Mouse (Mus musculus) frontal cortex, adult 2 months (tissue): ENCODE measurements around the gene Ttc19. TPM values are rescaled to one million over a fixed set of nuclear protein-coding genes. Genes with fewer than 3 reads are reported as not detected.

Experiments
- DNase-seq, 2 experiments: peaks; one replicate each; pipeline ENCODE4 v3.0.0; 2022; ENCODE audit warnings: low spot score in 1 of 2; ENCODE audit errors: extremely low spot score in 1 of 2
- polyA plus RNA-seq: library from polyadenylated mRNA; depleted of rRNA; stranded (reverse); fragments of >200 nt; gene quantifications from 2 replicates; pipeline ENCODE4 v1.2.3, GENCODE M21; 2012; rRNA removed

Gene Ttc19
- polyA plus RNA-seq, result 55.1 and 58.1 TPM in 2 replicates

DNA sequence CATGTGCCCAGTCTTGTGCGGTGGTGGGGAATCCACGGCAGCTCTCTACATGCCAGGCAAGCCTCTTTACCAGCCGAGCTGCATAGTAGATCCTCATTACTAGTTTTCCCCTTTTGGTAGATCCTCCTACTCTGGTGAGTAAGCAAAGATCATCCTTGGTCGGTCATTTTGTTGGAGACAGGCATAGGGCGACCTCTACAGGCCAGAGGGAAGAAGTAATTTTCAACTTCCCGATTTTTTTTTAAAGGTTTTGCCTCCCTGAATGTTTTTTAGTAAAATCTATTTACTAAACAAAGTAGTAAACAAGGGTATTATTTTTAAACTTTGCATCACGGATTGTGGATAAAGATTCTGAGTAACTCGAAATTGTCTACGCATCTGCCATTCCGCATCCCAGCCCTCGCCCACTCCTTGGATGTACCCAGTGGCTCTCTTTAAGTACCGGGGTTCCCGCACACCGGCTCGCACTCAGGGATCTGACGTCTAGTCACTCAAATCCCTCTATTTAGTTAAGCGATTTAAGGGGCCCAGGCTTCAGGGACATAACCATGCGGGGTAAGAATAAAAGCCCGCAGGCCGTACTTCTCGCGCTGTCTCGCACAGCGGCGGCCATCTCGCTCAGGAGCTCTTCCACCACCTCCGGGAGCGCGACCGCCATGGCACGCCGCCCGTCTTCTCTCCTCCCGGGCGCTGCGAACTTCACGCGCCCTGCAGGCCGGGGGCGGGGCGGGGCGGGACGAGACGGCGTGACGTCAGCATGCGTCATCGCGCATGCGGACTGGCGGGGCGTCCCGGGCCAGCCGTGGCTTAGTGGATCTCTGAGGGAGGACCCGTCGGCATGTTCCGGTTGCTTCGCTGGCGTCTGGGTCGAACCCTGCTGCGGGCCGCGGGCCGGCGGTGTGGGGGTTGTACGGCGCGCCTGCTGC is at the start of gene Ttc19, which contains the start of gene Zswim7:
Ttc19 (plus strand) TSS at position 799 of the 926 bp plus-strand sequence.
Zswim7 (minus strand) TSS at position 701 of the 926 bp plus-strand sequence.
- peak; percentile 81 to 92 for DNase-seq

DNA sequence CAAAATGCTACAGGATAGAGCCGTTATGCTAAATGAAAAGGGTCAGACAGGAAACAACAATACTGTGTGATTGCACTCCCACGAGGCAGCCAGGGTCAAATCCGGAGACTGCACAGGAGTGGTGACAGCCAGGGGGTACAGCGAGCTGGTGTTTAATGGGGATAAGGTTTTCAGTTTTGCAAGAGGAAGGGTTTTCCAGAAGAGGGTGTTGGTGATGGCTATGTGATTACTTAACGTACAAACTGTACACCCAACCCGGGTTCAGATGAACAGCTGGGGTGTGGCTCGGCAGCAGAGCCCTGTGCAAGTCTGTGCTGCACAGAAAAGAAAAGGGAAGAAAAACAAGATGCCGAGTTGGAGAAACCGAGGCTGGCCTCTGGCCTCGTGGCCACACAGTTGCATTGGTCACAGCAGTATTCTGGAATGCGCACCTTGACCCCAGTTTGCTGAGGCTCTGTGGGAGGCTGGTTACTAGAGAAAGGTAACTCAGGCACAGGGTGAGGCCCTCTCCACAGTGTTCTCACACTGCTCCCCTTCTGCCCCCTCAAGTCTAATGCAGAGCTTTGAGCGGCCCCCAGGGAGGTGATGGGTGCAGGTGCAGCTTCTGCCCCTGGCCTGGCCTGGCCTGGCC is 40.5 kb upstream of the Ttc19 start:
- DNase-seq, result no peak

GRCm38 (mm10) chr11:62243871-62244270 is 37.4 kb upstream of the Ttc19 start:
- DNase-seq, result no peak

GRCm38 (mm10) chr11:62244471-62244870 is 36.8 kb upstream of the Ttc19 start:
- DNase-seq, result no peak

- DNase-seq, result no peak
Measured at GRCm38 (mm10) chr11:62247759-62248400, 33.4 kb upstream of the Ttc19 start.

GRCm38 (mm10) chr11:62248401-62249244 is 32.6 kb upstream of the Ttc19 start, which contains the start of gene Adora2b:
Gene Adora2b, plus strand, starts transcription at chr11:62248984.
- peak in 1 of 2 experiments; percentile 23 for DNase-seq

DNA sequence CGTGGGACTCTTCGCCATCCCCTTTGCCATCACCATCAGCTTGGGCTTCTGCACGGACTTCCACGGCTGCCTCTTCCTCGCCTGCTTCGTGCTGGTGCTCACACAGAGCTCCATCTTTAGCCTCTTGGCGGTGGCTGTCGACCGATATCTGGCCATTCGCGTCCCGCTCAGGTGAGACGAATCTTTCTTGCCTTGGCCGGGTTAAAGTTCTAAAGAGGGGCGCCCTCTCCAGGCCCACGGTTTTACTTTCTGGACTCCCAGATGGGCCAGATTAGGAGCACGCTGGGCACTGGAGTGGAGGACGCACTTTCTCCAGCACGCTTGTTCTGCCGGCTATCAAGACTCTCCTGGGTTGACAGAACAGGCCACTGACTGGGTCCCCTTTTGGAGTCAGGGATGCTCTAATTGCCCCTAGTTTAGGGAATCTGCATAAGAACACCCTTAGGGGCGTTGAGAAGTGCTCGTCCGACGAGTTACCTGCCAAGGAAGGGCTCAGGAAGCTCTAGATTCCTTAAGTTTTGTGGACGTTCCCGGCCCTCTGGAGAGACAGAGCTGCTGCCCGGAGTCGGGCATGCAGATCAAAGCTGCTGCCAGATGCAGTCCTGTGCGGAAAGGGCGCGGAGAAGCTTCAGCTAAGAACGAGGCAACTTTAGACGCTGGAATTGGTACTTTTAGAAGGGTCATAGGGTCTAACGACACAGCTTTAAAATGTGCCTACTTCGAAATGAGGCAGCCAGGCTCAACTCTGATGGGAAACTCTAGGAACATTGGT is 31.8 kb upstream of the Ttc19 start:
- no peak for DNase-seq

DNA sequence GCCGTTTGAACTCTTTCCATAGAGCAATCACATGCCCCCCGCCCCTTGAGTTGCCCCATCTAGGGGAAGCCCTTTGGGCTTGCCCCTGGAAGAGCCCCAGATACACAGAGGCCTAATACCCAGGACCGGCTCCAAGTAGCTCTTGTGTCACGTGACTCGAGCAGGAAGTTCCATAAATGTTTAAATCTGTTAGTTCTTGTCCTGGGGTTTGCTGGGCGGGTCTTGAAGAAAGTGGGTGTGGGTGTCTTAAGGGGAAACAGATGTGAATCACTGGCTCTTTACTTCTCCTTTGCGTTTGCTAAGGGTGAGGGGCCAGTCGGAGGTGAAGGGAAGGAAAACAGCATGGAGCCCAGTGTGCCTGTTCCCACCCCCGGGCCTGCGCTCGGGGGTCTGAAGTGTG is 30.2 kb upstream of the Ttc19 start:
- no peak for DNase-seq

GRCm38 (mm10) chr11:62253380-62253779 is 27.9 kb upstream of the Ttc19 start:
- DNase-seq, result no peak

GRCm38 (mm10) chr11:62259214-62259613 is 22.1 kb upstream of the Ttc19 start:
- no peak for DNase-seq

DNA sequence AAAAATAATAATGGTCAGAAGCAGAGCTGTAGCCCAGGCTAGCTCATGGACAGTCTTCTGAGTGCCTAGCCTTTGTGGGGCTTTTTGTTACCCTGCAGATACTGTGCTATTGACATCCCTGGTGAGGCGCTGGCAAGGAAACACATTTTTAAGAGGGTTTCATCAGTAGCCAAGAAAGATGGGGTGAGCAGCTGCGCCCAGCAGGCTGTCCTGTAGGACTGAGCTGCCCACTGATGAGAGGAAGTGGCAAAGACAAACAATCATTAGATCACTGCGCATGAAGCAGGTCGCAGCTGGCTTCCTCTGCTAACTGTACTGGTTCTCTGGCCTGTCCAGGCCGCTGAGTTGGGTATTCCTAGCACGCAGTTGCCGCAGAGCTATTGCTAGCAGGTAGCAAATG is 17.7 kb upstream of the Ttc19 start:
- no peak for DNase-seq

DNA sequence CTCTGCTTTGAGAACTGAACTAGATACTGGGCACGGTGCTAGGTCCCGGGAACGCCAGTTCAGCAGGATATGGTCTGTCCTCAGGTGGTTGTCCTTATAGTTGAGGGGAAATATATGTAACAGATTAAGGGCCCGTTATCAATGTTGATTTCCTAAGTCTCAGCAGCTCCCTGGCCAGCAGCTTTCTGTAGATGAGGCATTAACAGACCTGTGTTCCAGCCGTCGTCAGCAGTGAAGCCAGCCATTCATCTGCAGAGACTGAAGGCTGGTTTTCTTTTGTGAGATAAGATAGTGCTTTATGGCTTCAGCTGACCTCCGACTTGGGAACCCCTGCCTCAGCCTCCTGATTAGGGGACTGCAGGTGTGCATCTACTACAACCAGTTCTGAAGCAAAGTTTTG is 17.3 kb upstream of the Ttc19 start:
- DNase-seq, result no peak

DNA sequence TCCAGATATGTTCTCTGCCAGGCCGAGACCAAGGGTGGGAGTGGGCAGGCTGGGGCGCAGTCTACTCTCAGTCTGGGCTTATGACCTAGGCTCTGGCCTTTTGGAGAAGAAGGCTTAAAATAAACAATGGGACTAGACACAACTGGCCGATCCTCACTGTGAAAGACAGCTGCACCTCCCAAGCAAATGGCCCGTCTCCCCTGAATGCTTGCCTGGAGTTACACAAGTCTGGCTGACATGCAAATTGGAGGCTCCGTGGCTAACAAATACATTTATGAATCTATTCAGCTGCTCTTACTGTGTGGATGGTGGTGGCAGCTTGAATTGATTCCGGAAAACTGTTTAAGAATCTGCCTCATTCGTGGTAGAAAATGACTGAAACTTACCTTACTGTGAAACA is 15.6 kb upstream of the Ttc19 start:
- no peak for DNase-seq

DNA sequence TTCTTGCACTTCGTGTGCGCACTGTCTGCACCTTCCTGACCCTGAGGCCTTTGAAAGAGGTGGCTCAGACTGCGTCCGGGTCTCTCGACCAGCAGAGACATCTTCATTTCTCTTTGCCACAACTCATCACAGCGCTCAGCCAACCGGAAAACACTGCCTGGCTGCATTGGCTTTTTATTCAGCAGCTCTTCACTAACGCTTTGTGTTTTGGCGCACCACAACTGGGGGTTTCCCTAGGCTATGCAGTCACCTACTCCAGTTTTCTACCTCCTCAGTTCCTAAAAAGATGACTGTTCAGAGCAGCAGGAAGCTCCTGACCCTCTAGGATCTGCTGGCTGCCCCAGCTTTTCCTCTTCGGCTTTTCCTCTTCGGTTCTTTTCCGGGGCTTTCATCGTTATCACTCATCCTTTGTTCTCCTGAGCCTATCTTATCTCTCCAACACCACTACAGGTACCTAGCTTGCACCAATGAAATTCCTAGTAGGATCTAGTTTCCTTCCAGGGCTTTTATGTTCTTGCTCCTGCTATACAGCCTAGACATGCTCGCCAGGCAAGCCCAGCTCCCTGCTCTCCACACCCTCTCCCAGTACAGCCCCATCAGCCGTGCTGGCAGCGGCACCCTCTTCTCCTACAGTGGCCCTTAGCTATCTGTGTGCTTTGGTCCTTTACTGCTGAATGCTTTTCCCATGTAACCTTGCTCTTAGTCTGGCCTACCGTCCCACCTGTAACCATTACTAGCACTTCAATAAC is 14.6 kb upstream of the Ttc19 start:
- no peak for DNase-seq

DNA sequence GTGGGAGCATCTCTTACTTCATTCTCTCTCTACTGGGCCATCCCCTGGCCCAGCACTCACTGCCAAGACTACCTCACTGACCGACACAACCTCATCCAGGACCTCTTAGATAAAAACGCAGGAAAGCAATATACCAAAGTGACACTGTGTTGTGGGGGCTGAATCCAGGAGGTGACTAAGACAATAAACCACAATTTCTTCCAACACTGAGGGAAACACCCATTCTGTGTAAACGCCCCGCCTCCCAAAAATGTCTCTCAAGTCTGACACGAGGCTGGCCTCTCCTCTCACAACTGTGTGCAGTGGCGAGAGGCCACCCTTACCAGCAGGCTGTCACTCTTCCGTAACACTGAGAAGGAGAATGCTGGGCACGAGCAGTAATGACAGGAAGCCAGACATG is 12.9 kb upstream of the Ttc19 start:
- no peak for DNase-seq

- DNase-seq, result no peak
Measured at GRCm38 (mm10) chr11:62269097-62269496, 12.2 kb upstream of the Ttc19 start.

DNA sequence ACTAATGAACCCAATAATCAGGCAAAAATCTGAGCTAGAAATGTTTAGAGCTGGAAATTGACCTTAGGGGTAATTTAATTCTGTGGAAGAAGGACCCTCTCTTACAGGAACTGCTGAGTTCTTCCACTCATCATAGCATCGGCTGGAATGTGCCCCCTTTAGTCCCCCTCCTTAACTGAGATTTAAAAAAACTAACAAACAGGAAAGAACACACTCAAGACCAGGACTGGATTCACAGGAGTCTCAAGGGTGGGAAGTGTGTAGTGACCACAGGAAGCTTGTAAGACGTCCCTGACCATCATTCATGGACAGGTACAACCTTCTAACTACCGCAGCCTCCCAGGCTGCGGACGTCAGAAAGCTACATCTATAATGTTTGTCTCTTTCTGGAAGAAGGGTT is 10.4 kb upstream of the Ttc19 start:
- no peak for DNase-seq

- no peak for DNase-seq
Measured at GRCm38 (mm10) chr11:62277086-62277485, 4.2 kb upstream of the Ttc19 start.

DNA sequence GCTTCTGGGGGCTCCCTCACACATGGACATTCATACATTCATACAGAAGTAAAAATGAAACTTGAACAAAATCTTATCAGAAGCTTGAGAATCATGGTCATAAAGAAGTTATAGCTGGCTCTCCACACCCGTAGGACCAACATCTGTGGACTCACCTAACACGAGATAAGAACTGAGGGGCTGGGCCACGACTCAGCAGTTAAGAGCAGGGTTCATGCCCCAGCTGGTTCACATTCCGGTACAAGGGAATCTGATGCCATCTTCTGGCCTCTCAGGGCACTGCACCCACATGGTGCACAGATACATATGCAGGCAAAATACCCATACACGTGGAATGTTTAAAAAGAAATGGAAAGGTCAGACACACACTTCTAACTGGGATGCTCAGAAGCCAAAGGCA is 3.2 kb upstream of the Ttc19 start:
- DNase-seq, result peak in 1 of 2 experiments; percentile 57
